Mouse (Mus musculus) stomach, postnatal 0 days (tissue): Measurements from ENCODE around the gene Dcaf8. TPM values are rescaled to one million over a fixed set of nuclear protein-coding genes. Genes with fewer than 3 reads are reported as not detected.

Experiments used
- ATAC-seq: fragments of 200-750 bp; cut with Nextera tagmentation; 2 replicates; pipeline ENCODE4 v1.8.0; 2017; ENCODE audit not compliant: low FRiP score, low TSS enrichment
- DNase-seq: peaks from one replicate; pipeline ENCODE4 v3.0.0-alpha.2; 2016; ENCODE audit warnings: low spot score
- H3K27ac ChIP-seq: fragments of 300-500 bp; sonication (generic); replicated peaks from 2 replicates; pipeline ENCODE4 v1.5.1; 2014; ENCODE audit warnings: mild to moderate bottlenecking, control low read depth
- H3K27me3 ChIP-seq: fragments of 300-500 bp; sonication (generic); 2 replicates; pipeline ENCODE4 v1.6.1; 2014; ENCODE audit warnings: low read length; ENCODE audit not compliant: control insufficient read depth, insufficient read depth
- H3K36me3 ChIP-seq: fragments of 300-500 bp; sonication (generic); 2 replicates; pipeline ENCODE4 v1.6.1; 2014; ENCODE audit warnings: low read length, mixed read lengths; ENCODE audit not compliant: control insufficient read depth, insufficient read depth
- H3K4me1 ChIP-seq: fragments of 300-500 bp; sonication (generic); replicated peaks from 2 replicates; pipeline ENCODE4 v1.6.1; 2014; ENCODE audit warnings: antibody characterized with exemption; ENCODE audit not compliant: control insufficient read depth, insufficient read depth
- H3K4me2 ChIP-seq: fragments of 300-500 bp; sonication (generic); replicated peaks from 2 replicates; pipeline ENCODE4 v1.6.1; 2014; ENCODE audit warnings: low read depth, mild to moderate bottlenecking, control low read depth, moderate library complexity
- H3K4me3 ChIP-seq: fragments of 300-500 bp; sonication (generic); 2 replicates; pipeline ENCODE4 v1.5.1; 2014; ENCODE audit warnings: low read depth, low read length, control low read depth
- H3K9ac ChIP-seq: fragments of 300-500 bp; sonication (generic); 2 replicates; pipeline ENCODE4 v1.6.1; 2014; ENCODE audit warnings: mild to moderate bottlenecking, low read length, control low read depth, mixed read lengths
- H3K9me3 ChIP-seq: fragments of 300-500 bp; sonication (generic); 2 replicates; pipeline ENCODE4 v1.6.1; 2016; ENCODE audit warnings: low read length; ENCODE audit not compliant: control insufficient read depth
- CTCF ChIP-seq: IDR thresholded peaks from 2 replicates; pipeline ENCODE4 v1.5.1; 2016; ENCODE audit warnings: antibody characterized with exemption, low read depth, mild to moderate bottlenecking, moderate library complexity
- EP300 ChIP-seq: optimal IDR thresholded peaks from 2 replicates; pipeline ENCODE3; 2016; ENCODE audit warnings: antibody characterized with exemption
- WGBS: fragments of 180-500 bp; shearing (Covaris S2); extraction: QIAGEN DNeasy Blood & Tissue Kit; methylation state at CpG from one replicate; pipeline ENCODE4 v1.1.7; 2014; 5-methylcytosine and 5-hydroxymethylcytosine counted together
- polyA plus RNA-seq: library from polyadenylated mRNA; unstranded; fragments of >200 nt; fragmentation: Nextera tagmentation; extraction: Ambion mirVana; gene quantifications from 2 replicates; pipeline ENCODE4 v1.2.1, GENCODE M21; 2015

Gene Dcaf8
- polyA plus RNA-seq, 1 experiment from 2014 or later, result 57.0 TPM

- WGBS, result 7% methylated on average over 19 of the region's 19 CpGs
- ATAC-seq (no peak), DNase-seq (no peak)
- no peaks in the 10 kb centered on the region for H3K4me1 ChIP-seq
- TF ChIP-seq CTCF (no peak), EP300 (no peak)
- H3K9me3 ChIP-seq, result no peaks in the 10 kb centered on the region
- peak overlapping the region; percentile 99 for H3K27ac ChIP-seq
- H3K4me3 ChIP-seq, result peak overlapping the region; percentile 99
- no peaks in the 10 kb centered on the region for H3K27me3 ChIP-seq
- peak overlapping the region; percentile 100 for H3K9ac ChIP-seq
- peaks cover 3% of the 10 kb centered on the region for H3K36me3 ChIP-seq
- H3K4me2 ChIP-seq, result peak overlapping the region; percentile 76
Measured at GRCm38 (mm10) chr1:172148955-172149815, 1.3 kb downstream of the Dcaf8 start.

DNA sequence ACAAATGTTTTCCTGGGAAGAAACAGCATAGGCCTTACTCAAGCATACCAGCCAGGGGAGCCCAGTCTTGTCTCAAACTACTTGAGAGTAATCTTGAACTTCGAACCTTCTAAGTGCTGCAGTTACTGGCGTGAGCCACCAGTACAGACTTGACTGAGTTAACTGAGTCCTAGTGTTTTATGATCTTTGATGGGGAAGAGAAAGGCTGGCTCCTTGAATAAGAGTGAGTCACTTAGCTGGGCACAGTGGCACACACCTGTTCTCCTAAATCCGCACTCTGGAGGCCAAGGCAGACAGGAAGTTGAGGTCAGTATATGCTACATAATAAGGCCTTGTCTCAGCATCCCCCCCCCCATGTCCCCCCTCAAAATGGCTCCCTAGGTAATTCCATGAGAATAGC, 6.7 kb downstream of the Dcaf8 start:
- Histone ChIP-seq H3K4me2 (no peak overlapping the region), H3K27me3 (no peaks in the 10 kb centered on the region), H3K27ac (no peak overlapping the region), H3K36me3 (peaks cover 5% of the 10 kb centered on the region), H3K9me3 (no peaks in the 10 kb centered on the region), H3K4me3 (no peak overlapping the region), H3K4me1 (no peaks in the 10 kb centered on the region), H3K9ac (no peak overlapping the region)
- WGBS, result 73% methylated on average over 3 of the region's 3 CpGs
- ATAC-seq (peak; percentile 64; the same call in 1 of the 2 replicates), DNase-seq (no peak)
- TF ChIP-seq EP300 (no peak), CTCF (no peak)

- WGBS, result 82% methylated on average over 3 of the region's 3 CpGs
- Histone ChIP-seq H3K27ac (no peak overlapping the region), H3K27me3 (no peaks in the 10 kb centered on the region), H3K4me1 (no peaks in the 10 kb centered on the region), H3K4me2 (no peak overlapping the region), H3K4me3 (no peak overlapping the region), H3K9me3 (no peaks in the 10 kb centered on the region), H3K36me3 (peaks cover 5% of the 10 kb centered on the region), H3K9ac (no peak overlapping the region)
- no peak for TF ChIP-seq CTCF
- no peak for TF ChIP-seq EP300
- ATAC-seq (no peak), DNase-seq (no peak)
Measured at GRCm38 (mm10) chr1:172155518-172155917, 7.6 kb downstream of the Dcaf8 start.

DNA sequence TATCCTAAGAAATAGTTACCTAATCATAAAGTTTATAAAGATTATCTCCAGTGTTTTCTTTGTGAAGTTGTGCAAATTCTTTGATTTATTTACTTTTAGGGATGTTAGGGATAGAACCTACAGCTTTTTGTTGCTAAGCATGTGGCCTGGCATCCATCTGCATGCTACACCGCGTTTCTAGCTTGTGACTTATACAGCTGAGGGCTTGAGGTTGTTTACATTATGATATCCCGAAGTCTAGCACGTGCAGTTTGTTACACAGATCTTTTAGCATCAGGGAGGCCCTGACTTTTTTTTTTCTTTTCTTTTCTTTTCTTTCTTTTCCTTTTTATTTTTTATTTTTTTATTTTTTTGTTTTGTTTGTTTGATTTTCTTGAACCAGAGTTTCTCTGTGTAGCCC, 12.1 kb downstream of the Dcaf8 start:
- peak; percentile 59; the same call in 1 of the 2 replicates for ATAC-seq

DNA sequence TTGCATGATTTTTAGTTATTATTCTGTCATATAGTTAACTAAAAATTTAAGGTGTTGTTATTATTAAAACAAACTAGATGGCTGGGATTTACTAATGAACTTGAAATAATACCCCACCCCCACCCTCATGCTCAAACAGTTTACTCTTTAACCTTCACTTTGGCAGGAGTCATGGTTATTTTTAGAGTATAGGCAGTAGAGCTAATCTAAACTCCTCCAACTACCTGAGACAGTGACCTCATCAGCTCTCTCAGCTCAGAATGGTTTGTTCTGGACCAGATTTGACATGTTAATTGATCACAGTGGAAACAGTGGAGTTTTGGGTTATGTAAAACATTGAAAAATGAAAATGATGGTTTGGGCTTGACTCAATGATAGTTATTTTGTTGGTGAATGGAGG, 12.6 kb downstream of the Dcaf8 start:
- Histone ChIP-seq H3K9me3 (no peaks in the 10 kb centered on the region), H3K4me3 (no peak overlapping the region), H3K9ac (no peak overlapping the region), H3K27me3 (no peaks in the 10 kb centered on the region), H3K4me1 (no peaks in the 10 kb centered on the region), H3K36me3 (0 out of 2 replicates have a peak, but pooled peaks cover 2% of the 10 kb centered on the region), H3K4me2 (no peak overlapping the region), H3K27ac (no peak overlapping the region)
- TF ChIP-seq EP300, result no peak
- no peak for TF ChIP-seq CTCF
- DNase-seq (no peak), ATAC-seq (peak; percentile 59; the same call in 1 of the 2 replicates)

More for the DNA sequence above, 12.1 kb downstream of the Dcaf8 start:
- no peak overlapping the region for H3K9ac ChIP-seq
- WGBS, result 16% methylated on average over 4 of the region's 4 CpGs
- DNase-seq, result no peak
- no peaks in the 10 kb centered on the region for H3K9me3 ChIP-seq
- H3K4me1 ChIP-seq, result no peaks in the 10 kb centered on the region
- H3K27ac ChIP-seq, result no peak overlapping the region
- TF ChIP-seq CTCF, result no peak
- no peak for TF ChIP-seq EP300
- no peak overlapping the region for H3K4me2 ChIP-seq
- no peaks in the 10 kb centered on the region for H3K27me3 ChIP-seq
- no peak overlapping the region for H3K4me3 ChIP-seq
- H3K36me3 ChIP-seq, result 0 out of 2 replicates have a peak, but pooled peaks cover 2% of the 10 kb centered on the region

DNA sequence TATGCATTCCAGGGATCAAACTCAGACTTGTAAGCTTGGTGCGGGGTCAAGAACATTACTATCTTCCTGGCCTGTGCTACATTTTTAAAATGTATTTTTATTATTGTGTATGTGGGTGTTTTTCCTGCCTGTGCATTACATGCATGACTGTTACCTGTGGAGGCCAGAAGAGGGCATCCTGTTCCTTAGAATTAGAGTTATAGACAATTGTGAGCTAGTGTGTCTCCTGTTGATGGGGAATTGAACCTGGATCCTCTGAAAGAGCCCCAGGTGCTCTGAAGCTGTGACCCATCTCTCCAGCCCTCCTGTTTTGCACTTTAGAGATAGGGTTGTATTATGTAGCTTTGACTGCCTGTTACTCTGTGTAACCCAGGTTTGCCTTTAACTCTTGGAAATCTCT, 14.1 kb downstream of the Dcaf8 start:
- TF ChIP-seq CTCF (peak; percentile 75), EP300 (no peak)
- Histone ChIP-seq H3K36me3 (peaks cover 7% of the 10 kb centered on the region), H3K4me2 (no peak overlapping the region), H3K27me3 (no peaks in the 10 kb centered on the region), H3K9me3 (no peaks in the 10 kb centered on the region), H3K4me1 (no peaks in the 10 kb centered on the region), H3K4me3 (no peak overlapping the region), H3K27ac (no peak overlapping the region), H3K9ac (no peak overlapping the region)
- ATAC-seq, result no peak
- no peak for DNase-seq
- 83% methylated on average over 1 of the region's 1 CpGs for WGBS
